Mouse (Mus musculus) brain, embryonic 14.5 days (tissue): ENCODE data around the gene Fam187b. TPM values are rescaled to one million over a fixed set of nuclear protein-coding genes. Genes with fewer than 3 reads are reported as not detected.
"Not testable (repeated sequence)": the region's sequence is repeated elsewhere in the genome, so short reads cannot be mapped to it uniquely, and the experiment has no call there.

Experiments used
- DNase-seq: peaks from one replicate; pipeline ENCODE4 v3.0.0-alpha.2; 2011; ENCODE audit warnings: low read depth
- CTCF ChIP-seq: fragments of 200-500 bp; IDR thresholded peaks from 2 replicates; pipeline ENCODE4 v1.5.1; 2012; ENCODE audit warnings: inconsistent platforms, mild to moderate bottlenecking, moderate library complexity, borderline replicate concordance; ENCODE audit not compliant: insufficient read depth, insufficient read length; ENCODE audit errors: extremely low read depth
- POLR2A ChIP-seq: fragments of 200-500 bp; IDR thresholded peaks from 2 replicates; pipeline ENCODE4 v1.6.1; 2012; ENCODE audit warnings: mild to moderate bottlenecking, inconsistent platforms, borderline replicate concordance; ENCODE audit not compliant: poor library complexity, insufficient read depth, insufficient read length, severe bottlenecking; ENCODE audit errors: extremely low read depth
- polyA plus RNA-seq: library from polyadenylated mRNA; depleted of rRNA; stranded (reverse); fragments of >200 nt; gene quantifications from 2 replicates; pipeline ENCODE4 v1.2.3, GENCODE M21; 2012; rRNA removed

Gene Fam187b
- 0.37 and 0.42 TPM in 2 replicates for polyA plus RNA-seq

DNA sequence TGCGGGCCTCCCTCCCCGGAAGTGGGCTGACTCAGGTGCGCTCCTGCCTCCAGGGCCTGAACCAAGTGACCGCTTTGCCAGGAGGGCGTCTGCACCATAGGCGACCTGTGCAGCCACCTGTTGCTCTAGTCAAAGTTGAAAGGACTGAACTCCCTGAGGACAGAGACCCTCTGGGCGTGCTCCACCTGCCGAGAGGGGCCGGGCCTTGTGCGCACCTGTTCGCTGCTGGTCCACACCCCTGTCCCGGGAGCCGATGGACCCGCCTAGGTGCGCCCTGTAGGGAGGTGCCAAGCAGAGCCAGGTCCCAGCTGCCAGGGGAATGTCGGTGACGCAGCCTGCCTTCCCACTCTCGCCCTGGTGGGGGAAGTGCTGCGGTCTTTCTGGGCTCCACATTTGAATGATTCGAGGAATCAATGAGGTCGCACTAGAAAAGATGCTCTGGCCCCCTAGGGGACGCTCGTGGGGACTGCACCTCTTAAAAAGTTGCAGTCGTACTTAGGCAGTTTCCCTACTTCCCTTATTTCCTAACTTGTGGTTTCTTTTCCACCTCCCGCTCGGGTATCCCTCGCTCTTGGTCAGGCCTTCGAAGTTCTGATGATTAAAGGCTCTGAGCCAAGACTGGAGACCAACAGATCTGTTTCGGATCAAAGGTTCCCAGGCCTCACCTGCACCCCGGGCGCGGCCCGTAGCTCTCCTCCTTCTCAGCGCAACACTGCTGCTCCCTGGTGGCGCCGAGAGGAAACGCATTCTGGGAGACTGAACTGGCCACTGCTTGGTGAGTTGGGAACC, at the start of gene Fam187b:
Gene Fam187b, plus strand, starts transcription at position 290 of the 789 bp plus-strand sequence.
- DNase-seq, result peak; percentile 89

DNA sequence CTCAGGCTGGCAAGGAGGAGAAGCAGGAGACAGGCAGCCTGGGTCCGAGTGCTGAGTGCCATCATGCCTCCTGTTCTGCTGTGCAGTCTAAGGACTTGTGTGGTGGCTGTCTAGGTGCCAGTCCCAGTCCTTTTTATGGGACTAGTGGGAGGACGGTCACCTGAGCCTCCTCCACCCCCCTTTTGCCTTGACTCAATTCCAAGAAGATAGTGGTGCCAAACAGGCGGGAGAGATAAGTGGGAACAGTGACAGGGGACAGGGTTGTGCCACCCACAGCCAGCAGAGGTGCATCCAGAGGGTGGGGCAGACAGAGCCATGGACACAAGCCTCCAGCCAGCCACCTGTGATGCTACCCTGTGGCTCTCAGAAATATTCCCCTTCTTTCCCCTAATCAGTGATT, 49.5 kb upstream of the Fam187b start:
- TF ChIP-seq CTCF (no peak), POLR2A (no peak)
- no peak for DNase-seq

More for the DNA sequence above, at the start of gene Fam187b:
- TF ChIP-seq CTCF (peak; percentile 81), POLR2A (no peak)

DNA sequence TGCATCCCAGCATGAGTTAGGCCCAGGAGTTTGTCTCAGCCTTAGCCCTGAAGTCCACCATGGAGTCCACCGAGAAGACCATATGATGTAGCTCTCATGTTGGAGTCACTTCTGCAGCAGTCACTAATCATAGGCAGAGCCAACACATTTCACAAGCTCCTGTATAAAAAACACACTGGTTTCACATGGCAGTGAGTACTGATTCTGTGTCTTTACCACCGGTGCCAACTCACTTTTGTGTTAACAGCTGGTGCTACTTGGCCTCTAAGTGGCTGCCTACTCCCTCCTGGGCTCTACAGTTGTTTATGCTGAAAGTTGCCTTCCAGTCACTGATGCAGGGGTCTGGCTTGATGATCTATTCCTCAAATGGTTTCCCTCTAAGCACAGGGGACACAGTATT, 49.0 kb upstream of the Fam187b start, which contains the start of gene Hamp2:
Gene Hamp2, minus strand, starts transcription at position 101 of the 400 bp plus-strand sequence.
- DNase-seq, result not testable (repeated sequence)

DNA sequence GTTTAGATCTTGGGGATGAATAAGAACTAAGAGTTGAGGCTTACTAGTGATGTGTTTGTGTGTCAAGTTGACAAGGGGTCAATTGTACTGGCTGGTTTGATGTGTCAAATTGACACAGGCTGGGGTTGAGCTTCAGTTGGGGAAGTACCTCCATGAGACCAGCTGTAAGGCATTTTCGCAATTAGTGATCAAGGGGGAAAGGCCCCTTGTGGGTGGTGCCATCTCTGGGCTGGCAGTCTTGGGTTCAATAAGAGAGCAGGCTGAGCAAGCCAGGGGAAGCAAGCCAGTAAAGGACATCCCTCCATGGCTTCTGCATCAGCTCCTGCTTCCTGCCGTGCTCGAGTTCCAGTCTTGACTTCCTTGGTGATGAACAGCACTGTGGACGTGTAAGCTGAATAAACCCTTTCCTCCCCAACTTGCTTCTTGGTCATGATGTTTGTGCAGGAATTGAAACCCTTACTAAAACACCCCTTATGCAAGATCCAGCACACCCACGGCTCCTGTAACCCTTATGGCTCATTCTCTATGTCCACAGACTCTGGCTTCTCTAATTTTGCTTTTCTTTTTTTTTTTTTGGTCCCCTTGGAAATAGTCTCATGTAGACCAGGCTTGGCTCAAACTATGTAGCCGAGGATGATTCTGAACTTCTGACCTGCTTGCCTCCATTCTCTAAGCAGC, 38.0 kb upstream of the Fam187b start:
- DNase-seq, result not testable (repeated sequence)

DNA sequence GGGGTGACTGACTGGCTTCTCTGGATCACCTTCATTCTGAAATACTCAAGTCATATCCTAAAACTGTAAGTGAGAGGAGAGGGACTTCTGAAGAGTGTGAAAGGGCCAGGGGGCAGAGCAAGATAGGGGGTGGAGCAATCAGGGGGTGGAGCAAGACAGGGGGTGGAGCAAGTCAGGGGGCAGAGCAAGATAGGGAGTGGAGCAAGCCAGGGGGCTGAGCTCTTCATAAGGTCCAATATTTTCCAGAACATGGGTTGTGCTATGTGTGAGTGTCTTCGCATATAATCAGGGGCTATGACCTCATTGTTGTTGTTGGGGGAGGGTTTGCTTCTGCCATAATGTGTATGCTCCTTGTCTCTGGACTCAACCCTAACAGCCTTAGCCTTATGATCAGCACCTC, 33.5 kb upstream of the Fam187b start:
- not testable (repeated sequence) for DNase-seq

DNA sequence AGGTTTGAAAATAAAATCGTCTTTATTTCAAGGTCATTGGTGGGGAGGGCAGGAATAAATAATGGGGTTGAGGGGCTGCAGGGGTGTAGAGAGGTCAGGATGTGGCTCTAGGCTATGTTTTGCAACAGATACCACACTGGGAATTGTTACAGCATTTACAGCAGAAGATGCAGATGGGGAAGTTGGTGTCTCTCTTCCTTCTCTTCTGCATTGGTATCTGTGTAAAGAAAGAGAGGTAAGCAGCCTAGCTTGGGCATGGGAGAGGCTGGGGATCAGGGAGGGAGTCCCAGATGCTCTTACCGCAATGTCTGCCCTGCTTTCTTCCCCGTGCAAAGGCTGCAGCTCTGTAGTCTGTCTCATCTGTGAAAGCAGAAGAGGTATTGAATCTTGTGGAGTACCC, 31.2 kb upstream of the Fam187b start:
- DNase-seq, result not testable (repeated sequence)

DNA sequence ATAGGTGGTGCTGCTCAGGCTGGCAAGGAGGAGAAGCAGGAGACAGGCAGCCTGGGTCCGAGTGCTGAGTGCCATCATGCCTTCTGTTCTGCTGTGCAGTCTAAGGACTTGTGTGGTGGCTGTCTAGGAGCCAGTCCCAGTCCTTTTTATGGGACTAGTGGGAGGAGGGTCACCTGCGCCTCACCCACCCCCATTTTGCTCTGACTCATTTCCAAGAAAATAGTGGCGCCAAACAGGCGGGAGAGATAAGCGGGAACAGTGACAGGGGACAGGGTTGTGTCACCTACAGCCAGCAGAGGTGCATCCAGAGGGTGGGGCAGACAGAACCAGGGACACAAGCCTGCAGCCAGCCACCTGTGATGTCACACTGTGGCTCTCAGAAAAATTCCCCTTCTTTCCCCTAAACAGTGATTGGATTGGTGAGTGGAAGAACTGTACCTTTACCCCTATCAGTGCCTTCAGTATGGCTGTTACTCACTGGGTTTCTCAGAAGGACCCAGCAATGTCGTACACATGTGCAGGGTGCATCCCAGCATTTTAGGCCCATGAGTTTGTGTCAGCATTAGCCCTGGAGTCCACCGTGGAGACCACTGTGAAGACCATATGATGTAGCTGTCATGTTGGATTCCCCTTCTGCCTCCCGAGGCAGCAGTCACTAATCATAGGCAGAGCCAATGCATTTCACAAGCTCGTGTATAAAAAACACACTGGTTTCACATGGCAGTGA, 29.5 kb upstream of the Fam187b start, which contains the start of gene Hamp:
Gene Hamp, minus strand, starts transcription at position 124 of the 727 bp plus-strand sequence.
- TF ChIP-seq POLR2A, result no peak
- TF ChIP-seq CTCF, result no peak
- DNase-seq, result no peak

DNA sequence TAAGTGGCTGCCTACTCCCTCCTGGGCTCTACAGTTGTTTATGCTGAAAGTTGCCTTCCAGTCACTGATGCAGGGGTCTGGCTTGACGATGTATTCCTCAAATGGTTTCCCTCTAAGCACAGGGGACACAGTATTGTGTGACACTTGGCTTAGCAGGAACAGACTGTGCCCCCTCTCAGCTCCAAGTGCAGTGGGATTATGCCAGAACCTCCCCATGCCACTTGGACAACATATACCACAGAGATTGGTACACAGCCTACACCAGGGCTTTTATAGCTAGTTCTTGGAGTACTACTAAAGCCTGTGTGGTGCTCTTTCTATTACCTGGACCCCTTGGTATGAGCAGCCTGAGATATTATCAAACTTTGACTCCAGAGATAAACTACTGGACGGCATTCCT, 28.9 kb upstream of the Fam187b start:
- not testable (repeated sequence) for DNase-seq

DNA sequence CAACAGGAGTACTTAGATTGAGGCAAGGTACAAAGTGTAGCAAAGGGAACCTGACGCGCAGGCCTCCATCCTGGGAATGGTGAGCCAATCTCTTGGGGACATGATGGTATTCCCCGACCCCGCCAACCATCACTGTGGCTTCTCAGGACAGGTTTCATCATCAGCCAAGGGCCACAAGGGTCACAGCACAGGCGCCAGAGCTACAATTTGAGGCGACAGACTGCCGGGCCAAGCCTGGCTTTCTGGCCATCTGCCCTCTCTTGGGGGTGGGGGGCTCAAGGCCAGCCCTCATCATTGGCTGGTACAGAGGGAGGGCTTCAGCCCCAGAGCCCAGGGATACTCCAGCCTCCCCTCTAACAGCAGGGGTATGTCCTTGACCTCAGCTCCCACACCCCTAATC, 28.1 kb upstream of the Fam187b start:
- not testable (repeated sequence) for DNase-seq

DNA sequence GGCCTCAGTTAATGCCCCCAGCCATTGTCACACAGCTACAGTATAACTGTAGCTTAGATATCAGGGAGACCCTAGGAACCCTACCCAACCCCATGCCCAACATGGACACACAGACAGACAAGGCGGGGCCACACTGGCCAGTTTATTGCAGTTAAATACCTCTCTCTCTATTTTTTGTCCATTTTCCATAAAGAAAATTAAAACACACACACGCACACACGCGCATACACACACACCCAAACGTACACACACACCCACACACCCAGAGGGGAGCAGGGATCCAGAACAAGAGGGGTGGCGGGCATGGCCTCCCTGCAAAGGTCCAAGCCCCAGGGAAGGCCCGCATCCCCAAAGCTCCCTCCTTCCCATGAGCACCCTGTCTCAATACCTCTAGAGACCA, 27.7 kb upstream of the Fam187b start:
- TF ChIP-seq CTCF, result no peak
- no peak for TF ChIP-seq POLR2A
- DNase-seq, result no peak

DNA sequence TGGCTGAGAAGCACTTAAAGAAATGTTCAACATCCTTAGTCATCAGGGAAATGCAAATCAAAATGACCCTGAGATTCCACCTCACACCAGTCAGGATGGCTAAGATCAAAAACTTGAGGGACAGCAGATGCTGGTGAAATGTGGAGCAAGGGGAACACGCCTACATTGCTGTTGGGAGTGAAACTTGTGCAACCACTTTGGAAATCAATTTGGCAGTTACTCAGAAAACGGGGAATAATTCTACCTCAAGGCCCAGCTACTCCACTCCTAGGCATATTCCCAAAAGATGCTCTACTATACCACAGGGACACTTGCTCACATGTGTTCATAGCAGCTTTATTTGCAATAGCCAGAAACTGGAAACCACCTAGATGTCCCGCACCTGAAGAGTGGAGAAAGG, 23.7 kb upstream of the Fam187b start:
- not testable (repeated sequence) for DNase-seq

DNA sequence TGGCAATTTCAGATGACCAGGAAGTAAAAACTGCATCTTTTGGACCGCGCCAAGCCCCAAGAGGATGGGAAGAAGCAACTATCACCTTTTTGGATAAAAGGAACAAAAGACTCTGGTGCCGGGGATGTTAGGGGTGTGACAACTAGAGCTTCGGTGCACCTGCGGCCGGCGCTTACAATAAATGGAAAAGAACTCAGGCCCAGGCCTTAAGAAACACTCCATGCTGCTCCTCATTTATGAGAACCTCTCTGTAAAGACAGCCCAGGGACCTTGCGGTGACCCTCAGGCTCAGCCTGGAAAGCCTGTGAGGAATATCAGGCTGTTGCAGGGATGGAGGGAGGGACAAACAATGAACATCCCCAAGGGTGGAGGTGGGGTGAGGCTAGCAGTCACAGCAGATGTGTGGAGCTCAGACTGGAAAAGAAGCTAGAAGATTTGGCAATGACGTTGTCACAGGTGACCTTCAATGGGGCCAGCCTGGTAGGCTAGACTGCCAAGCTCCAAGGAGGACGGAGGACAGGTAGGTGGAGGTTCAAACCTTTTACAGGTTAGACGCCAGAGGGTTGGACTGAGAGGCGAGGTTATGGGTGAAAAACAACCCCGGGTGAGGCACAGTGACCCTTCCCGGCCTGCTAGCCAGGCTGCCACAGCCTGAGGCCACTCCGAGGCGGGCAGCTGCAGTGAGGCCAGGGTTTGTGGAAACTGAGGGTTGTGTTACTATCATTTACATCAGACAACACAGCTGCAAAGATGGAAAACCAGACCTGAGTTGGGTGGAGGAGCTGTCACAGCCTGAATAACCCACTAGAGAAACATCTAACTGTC, 20.9 kb upstream of the Fam187b start:
- no peak for DNase-seq
- TF ChIP-seq CTCF (no peak), POLR2A (no peak)

DNA sequence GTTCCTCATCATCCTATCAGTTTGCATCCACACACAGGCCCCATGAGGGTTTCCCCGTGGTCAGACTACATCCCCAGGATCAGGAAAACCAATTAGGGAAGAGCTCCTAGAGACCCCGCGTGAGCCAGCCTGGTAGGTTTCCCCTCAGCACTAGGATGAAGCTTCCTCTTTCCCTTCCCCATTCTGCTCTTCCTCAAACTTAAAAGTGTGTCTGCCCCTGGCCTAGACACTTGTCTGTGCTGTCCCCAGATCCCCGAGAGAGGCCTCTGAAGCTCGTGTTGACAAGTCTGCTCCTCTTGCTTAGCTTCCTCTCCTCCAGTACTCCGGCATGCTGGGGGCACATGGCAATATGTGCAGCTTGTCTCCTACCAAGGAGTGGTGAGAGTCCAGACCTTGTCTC, 20.1 kb upstream of the Fam187b start:
- DNase-seq, result no peak
- TF ChIP-seq CTCF (no peak), POLR2A (no peak)
